Mouse (Mus musculus): Measurements from ENCODE around the gene Trim45. TPM values are rescaled to one million over a fixed set of nuclear protein-coding genes. Genes with fewer than 3 reads are reported as not detected.
A peak's percentile ranks its signal among the peaks of the same experiment; 100 is the strongest.

Trim45 gene
- total RNA-seq, 2 experiments from 2014 or later, result 8.0 to 9.2 TPM

DNA sequence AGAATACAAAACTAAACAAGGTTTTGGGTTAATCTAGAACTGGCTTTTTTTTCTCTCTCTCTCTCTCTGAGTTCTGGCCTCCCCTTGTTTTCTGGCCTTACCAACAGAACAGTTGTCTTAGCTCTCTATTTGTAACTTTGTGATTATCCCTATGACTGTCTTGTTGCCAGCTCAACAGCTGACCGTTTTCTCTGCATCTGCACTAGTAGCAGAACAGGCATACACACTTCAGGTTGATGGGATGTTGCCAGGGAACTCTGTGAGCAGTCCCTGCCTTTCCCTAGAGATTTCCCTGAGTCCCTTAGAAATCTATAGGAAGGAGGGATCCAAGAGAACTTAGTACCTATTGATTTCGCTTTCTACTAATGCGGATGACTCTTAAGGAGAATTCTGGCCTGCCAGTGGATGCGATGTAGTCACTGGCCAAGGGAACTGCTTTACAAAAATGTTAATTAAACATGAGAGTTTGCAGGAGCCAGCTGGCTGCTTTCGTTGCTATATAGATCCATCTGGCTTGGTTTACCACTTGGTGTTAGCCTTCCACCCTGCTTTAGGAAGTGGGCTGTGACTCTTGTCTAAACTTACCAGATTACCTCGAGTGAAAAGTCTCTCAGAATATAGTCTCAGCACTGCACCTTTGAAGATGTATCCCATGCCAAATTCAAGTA lies 2.2 kb downstream of the Trim45 start:
- intact Hi-C loops (cut with DNase I), result loop anchor here (10.0 kb wide), 3 partner anchors 239 to 681 kb away; partner anchors contain the start of genes Atp1a1, Man1a2 and Tent5c
- DNase-seq, result no peak

DNA sequence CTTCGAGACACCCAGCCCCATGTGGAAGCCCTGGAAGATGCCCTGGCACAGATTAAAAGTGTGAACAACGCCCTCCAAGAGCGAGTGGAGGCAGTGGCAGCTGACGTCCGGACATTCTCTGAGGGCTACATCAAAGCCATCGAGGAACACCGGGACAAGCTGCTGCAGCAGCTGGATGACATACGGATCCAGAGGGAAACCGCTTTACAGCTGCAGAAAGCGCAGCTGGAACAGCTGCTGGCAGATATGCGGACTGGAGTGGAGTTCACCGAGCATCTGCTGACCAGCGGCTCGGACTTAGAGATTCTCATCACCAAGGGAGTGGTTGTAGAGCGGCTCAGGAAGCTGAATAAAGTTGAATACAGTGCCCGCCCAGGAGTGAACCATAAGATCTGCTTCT lies 3.2 kb downstream of the Trim45 start:
- DNase-seq, result peak in 1 of 2 experiments; percentile 18
- intact Hi-C loops (cut with DNase I), result loop anchor here (10.0 kb wide), 3 partner anchors 240 to 680 kb away; partner anchors contain the start of genes Atp1a1, Man1a2 and Tent5c

DNA sequence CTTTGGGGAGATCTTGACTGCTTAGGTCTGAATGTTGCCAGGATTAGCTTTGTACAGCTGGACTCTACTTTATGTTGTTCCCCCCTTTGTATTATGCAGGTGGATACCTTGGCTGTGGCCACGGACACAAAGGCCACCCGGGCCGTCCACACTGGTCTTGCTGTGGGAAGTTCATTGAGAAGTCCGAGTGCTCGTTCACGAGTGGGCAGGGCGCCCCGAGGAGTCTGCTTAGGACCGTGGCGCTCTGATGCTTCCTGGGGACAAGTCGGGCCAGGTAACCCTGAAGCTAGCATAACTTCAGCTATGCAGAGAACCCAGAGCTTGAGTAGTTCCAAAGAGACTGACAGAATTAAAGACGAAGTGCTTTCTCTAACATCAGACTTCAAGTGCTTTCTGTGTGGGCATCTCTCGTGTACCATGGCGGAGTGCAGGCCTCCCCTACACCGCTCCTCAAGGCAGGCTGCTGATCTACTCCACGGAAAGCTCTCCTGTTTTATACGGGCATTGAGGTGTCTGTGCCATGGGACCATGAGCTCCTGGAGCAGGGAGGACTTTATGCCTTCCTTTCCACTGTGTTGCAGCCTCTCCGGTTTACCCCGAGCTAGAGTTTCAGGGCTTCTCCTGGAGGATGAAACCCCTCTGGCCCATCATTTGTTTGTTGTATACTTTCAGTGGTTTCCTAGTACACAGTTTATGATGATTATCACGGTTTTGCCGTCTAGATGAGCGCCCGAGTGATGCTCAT lies 9.5 kb downstream of the Trim45 start:
- no peak for DNase-seq
- intact Hi-C loops (cut with DNase I), result no loop called here

DNA sequence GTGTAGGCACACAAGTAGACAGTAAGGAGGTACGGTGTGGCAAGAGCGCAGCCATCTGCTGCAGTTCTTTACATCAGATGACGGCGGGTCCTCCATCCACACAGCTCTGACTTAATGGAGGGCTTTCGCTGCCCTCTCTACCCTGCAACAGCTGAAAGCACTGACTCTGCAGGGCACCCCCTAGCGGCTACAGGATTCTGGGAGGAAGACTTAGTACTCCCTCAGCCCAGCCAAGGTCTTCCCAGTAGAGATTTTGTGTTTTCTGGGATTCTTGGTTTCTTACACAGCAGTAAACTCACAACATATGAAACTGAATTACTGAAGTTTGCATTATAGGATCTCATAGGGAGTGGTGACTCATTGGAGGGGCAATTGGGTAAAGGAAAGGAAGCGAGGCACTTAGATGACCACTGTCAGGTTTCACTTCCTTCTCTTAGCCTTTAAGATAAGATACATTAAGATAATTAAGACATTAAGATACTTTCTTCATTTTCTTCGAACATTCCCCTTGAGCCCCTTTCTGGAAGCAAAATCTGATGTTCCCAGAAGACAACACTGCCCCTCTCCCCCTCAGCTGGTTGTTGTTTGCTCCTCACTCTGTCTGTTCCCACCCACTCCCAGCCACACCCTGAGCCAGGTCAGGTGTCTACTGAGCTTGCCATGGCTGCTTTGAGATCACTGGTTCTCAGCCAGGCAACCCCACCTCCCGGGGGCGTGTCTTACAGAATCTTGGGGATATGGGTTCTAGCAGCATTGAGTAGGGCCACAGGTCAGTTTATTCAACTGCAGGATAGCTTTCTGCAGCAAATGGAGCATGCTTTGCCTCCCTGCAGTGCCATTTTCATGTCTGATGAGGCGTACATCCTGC lies 10.3 kb downstream of the Trim45 start:
- DNase-seq, result peak in 1 of 2 experiments; percentile 22
- intact Hi-C loops (cut with DNase I), result no loop called here

DNA sequence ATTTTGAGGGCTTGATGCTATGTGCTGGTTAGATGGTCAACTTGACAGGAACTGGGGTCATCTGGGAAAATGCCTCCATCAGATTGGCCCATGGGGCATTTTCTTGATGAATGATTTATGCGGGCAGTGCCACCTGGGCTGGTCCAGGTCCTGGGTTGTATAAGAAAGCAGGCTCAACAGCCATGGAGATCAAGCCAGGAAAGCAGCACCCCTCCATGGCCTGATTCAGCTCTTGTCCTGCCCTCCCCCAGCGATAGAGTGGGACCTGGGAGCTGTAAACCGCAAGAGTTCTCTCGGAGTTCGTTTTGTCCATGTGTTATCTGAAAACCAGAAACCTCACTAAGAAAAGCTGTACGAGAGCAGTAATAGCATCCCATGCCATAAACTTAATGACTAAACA lies 13.5 kb downstream of the Trim45 start:
- intact Hi-C loops (cut with DNase I), result no loop called here
- no peak for DNase-seq

DNA sequence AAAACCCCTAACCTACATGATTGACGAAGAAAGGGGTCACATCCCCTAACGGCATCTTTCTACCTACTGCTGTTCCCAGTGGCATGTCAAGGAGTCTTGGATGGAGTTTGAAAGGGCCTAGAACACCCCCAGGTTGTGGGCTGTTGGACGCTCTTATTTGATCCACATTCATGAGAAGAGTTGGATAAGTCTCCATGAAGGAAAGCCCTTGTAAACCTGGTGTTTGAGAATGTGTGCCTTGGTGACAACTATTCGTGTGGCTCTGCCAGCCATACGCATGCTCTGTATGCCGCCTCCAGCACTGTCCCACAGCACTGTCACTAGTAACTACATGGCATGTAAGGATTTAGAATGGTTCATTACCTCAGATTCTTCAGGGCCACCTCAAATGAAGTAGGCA lies 14.2 kb downstream of the Trim45 start:
- DNase-seq, result no peak
- intact Hi-C loops (cut with DNase I), result no loop called here

DNA sequence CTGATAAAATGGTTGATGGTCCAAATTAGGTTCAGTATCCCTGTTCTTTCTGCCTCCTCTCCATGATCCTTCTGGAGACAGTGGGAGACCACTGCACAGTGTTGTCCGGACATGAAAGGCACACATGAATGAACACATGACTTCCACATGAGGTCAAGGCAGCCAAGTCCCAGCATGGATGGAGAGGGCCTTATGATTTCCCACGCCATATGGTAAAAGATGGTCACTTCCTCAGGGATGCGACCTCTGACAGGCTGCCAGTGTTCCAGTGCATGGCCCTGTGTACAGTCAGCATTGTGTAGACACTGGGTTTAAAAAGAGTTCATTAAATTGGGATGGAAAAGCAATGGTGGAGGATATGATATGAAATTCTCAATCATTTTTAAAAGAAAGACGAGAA lies 16.2 kb downstream of the Trim45 start:
- DNase-seq, result no peak
- intact Hi-C loops (cut with DNase I), result no loop called here

DNA sequence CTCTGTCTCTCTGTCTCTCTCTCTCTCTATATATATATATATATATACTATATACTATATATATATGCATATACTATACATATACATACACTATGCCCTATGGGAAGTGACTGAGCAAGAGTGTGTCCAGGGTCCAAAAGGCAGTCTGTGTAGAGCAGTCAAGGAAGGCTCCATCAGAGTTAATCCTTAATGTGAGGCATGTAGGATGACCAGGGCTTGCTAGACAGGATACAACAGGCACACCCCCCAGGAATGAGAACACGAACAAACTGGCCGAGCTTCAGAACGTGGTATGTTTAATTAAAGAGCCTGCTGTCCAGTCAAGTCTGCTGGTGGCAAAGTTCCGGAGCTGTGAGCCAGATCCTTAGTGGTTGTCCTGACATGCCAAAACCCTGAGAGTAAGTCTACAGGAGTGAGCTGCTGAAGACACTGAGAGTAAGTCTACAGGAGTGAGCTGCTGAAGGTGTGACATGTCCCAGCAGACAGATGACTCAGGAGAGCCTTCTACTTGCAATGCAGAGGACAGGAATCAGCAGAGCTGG lies 18.6 kb downstream of the Trim45 start:
- intact Hi-C loops (cut with DNase I), result no loop called here
- no peak for DNase-seq

DNA sequence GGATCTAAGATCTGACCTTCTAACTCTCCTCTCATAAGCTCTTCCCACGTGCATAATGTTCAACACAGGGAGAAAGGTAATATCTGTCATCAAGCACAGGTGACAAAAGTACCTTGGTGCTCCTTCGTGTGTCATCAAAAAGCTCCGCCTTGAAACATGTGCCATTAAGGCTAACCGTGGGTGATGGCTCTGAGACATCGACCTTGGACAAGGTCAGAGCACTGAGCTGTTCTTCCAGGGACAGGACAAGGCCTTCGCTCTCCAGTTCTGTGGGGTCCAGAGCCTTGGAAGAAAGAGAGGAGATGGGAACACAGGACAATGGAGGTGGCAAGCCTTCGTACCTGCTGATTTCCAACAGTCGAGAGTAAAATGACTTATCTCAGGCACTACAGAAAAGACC lies 25.3 kb downstream of the Trim45 start:
- intact Hi-C loops (cut with DNase I), result no loop called here
- no peak for DNase-seq

DNA sequence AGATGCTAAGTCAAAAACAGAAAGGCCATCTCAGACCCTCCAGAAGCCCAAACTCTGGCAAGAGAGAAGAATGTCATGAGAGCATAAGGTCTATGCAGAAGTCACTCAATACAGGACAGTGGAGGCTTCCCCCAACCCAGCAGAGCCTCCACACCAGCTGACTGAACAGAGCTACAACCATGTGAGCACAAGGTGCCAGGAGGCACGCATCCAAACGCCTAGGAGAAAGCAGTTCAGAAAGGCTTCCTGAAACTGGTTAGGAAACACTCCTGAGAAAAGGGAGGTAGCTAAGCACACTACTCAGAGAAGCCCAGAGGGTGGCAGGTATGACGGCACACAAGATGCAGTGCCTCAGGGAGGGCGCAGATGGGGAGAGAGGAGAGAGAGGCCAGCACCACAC lies 29.5 kb downstream of the Trim45 start:
- DNase-seq, result no peak
- intact Hi-C loops (cut with DNase I), result no loop called here

DNA sequence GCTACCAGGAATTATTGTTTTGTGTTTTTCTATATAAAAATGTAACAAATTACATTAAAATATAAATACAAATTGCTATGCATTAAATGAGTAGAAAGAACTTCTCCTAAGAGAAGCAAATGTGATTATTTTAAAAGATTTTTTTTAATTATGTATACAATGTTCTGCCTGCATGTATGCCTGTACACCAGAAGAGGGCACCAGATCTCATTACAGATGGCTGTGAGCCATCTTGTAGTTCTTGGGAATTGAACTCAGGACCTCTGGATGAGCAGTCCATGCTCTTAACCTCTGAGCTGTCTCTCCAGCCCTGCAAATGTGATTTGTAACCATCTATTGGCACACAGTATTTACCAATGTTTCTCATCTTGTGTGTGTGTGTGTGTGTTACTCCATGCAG lies 32.6 kb downstream of the Trim45 start:
- no peak for DNase-seq
- intact Hi-C loops (cut with DNase I), result no loop called here

DNA sequence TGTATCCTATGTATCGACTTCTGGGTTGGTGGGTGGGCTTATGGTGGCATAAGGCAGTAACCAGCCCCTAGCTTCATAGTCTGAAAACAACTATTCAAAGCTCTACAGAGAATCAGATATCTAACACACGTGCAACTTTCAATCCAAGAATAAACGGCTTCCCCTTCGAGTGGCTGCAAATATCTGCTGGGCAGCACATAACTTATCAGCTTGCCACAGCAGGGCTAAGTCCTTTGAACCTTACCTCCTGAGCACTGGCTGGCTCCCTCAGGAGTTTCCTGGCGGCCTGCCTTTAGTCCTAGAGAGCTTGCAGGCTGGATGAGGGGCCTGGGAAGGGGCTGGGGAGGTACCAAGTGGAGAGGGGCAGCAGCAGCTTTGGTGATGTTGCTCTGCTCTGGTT lies 39.0 kb downstream of the Trim45 start:
- intact Hi-C loops (cut with DNase I), result loop anchor here (5.0 kb wide), 1 partner anchor 851 kb away; no protein-coding TSS in a partner anchor
- no peak for DNase-seq

DNA sequence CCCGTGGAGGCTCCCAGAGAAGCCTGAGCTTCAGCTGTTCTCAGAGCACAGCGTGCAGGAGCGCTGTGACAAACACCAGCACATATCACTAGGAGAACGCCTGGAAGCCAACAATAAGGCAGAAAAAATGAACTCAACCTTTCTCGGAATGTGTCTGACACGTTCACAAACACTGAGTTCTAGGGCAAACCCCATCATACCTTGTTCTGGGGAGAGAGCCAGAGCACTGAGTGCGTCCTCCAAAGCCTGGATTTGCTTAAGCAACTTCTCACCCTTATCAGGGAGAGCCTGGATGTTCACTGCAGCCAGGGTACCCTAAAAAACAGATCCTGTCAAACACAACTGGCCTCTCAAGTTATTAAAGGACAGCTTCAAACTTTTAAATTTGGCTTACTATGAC lies 39.5 kb downstream of the Trim45 start:
- intact Hi-C loops (cut with DNase I), result loop anchor here (5.0 kb wide), 1 partner anchor 851 kb away; no protein-coding TSS in a partner anchor
- DNase-seq, result no peak

DNA sequence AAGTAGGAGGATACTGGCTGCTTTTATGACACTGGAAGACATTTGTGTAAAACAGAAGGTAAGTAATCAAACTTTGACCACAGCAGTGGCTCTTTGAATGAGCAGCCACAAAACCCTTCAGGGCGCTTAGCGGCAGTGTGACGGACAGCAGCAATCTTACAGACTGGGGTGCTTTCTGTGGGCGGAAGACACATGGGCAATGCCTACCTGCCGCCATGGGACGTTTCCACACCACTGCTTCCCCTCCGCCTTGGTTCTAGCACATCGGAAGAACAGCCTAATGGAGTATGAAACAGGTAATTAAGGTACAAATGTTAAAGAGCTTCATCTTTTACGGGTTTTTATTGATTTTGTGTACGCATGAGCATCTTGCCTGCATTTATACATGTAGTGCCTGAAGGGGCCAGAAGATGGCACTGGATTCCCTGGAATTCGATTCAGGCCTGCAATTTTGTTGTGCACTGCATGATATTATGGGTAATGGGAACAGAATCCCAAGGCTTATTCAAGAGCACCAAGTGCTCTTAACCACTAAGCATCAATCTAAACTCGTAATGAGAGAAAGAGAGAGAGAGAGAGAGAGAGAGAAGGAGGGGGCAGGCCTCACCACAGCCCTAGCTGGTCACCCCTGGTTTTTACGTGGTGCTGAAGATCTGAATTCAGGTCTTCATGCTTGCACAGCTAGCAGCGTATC lies 42.0 kb downstream of the Trim45 start:
- DNase-seq, result peak; percentile 29 to 40

DNA sequence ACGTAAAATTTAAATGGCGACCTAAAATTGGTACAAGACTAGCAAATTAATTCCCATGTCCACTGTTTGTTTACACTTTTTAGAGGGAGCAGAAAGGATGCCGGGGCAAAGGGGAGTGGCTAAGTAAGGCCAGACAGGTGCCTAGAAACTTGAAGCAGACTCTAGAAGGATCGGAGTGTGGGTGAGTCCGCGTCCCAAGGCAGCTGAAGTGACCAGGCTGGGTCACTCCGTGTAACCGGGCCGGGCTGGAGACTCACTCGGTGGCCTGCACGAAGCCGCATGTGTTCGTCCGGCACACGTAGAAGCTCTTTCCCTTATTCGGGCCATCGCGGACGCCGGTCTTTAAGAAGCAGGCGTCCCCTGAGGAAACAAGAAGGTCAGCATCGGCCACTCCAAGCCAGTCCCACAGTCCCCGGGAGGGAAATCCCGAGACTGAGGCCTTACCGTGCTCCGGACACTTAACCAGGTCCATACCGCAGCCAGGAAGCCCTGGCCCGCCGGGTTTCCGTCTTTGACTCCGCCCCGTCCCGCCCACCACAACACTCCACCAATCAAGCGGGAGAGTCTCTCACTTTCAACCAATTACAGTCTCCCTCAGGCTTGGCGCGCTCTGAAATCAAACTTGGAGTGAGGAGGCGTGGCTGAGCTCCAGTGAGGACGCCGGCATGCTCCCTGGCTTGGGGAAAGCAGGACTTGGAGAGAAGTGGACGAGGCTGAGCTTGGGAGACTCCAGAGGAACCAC lies 47.3 kb downstream of the Trim45 start, which contains the start of gene Ttf2:
Gene Ttf2 (minus strand): TSS at position 488 of the 742 bp plus-strand sequence.
- intact Hi-C loops (cut with DNase I), result loop anchor here (5.0 kb wide), 1 partner anchor 403 kb away; no protein-coding TSS in a partner anchor
- peak; percentile 94 to 95 for DNase-seq

More for the DNA sequence above, 42.0 kb downstream of the Trim45 start:
- intact Hi-C loops (cut with DNase I), result loop anchor here (5.0 kb wide), 1 partner anchor 848 kb away; no protein-coding TSS in a partner anchor

DNA sequence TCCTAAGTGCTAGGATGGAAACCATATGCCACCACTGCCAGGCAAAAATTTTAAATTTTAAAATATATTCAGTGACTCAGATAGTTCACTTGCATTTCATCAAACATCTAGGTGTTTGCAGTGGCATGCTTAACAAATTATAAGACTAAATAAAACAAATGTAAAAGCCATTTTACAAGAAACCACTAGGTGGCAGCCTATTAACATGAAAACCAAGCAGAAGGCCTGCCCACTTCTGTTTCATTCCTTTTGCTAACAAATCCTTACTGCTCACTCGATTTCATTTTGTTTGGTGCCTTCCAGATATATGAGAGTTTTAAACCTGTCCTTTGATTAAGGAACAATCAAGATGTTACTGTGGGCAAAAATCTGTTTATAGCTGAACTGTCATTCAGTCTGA lies 51.9 kb downstream of the Trim45 start:
- intact Hi-C loops (cut with DNase I), result loop anchor here (1.0 to 5.0 kb wide), 4 partner anchors 25 to 488 kb away; no protein-coding TSS in a partner anchor
- no peak for DNase-seq

DNA sequence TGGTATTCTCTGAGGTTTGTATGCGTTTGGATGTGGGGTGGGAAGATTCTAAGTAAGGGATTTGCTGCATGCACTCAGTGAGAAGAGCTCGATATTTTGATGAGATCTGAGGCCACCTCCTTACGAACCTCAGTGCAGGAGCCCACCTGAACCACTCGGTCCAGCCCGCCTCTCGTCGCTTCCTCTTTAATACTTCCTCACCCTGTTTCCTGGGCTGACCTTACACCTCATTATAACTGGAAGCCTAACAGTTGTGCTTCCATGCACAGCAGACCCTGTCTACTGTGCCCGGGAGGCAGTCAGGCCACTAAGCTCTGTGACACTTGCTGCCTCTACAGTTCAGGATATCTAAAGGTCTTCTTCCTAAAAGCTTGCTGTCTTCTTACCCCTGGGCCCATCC lies 57.3 kb downstream of the Trim45 start:
- intact Hi-C loops (cut with DNase I), result no loop called here
- DNase-seq, result no peak
